Mouse (Mus musculus) midbrain, embryonic 15.5 days (tissue): ENCODE measurements around the gene Scgb1b30. TPM values are rescaled to one million over a fixed set of nuclear protein-coding genes. Genes with fewer than 3 reads are reported as not detected.
"Not testable (repeated sequence)": the region's sequence is repeated elsewhere in the genome, so short reads cannot be mapped to it uniquely, and the experiment has no call there.

Source experiments
- ATAC-seq: fragments of 200-750 bp; cut with Nextera tagmentation; replicated peaks from 2 replicates; pipeline ENCODE4 v1.8.0; 2017; ENCODE audit warnings: moderate TSS enrichment
- H3K27ac ChIP-seq: fragments of 300-500 bp; sonication (generic); 2 replicates; pipeline ENCODE4 v1.5.1; 2015; ENCODE audit warnings: mild to moderate bottlenecking, inconsistent platforms
- H3K27me3 ChIP-seq: fragments of 300-500 bp; sonication (generic); replicated peaks from 2 replicates; pipeline ENCODE4 v1.6.1; 2015; ENCODE audit warnings: inconsistent platforms
- H3K36me3 ChIP-seq: fragments of 300-500 bp; sonication (generic); replicated peaks from 2 replicates; pipeline ENCODE4 v1.6.1; 2015; ENCODE audit warnings: inconsistent platforms
- H3K4me1 ChIP-seq: fragments of 300-500 bp; sonication (generic); 2 replicates; pipeline ENCODE4 v1.6.1; 2015; ENCODE audit warnings: inconsistent platforms
- H3K4me2 ChIP-seq: fragments of 300-500 bp; sonication (generic); 2 replicates; pipeline ENCODE4 v1.6.1; 2015; ENCODE audit warnings: inconsistent platforms, mild to moderate bottlenecking, moderate library complexity
- H3K4me3 ChIP-seq: fragments of 300-500 bp; sonication (generic); 2 replicates; pipeline ENCODE4 v1.5.1; 2015; ENCODE audit warnings: mild to moderate bottlenecking, inconsistent platforms
- H3K9ac ChIP-seq: fragments of 300-500 bp; sonication (generic); 2 replicates; pipeline ENCODE4 v1.6.1; 2015; ENCODE audit warnings: mild to moderate bottlenecking, inconsistent platforms
- H3K9me3 ChIP-seq: fragments of 300-500 bp; sonication (generic); 2 replicates; pipeline ENCODE4 v1.6.1; 2016; ENCODE audit warnings: inconsistent platforms
- WGBS: fragments of 180-500 bp; shearing (Covaris S2); methylation state at CpG from one replicate; pipeline ENCODE4 v1.1.7; 2015; ENCODE audit warnings: mixed read lengths; 5-methylcytosine and 5-hydroxymethylcytosine counted together
- polyA plus RNA-seq: library from polyadenylated mRNA; unstranded; fragments of >200 nt; fragmentation: Nextera tagmentation; extraction: Ambion mirVana; gene quantifications from 2 replicates; pipeline ENCODE4 v1.2.1, GENCODE M21; 2015

Gene Scgb1b30
- polyA plus RNA-seq, result not detected in 2 replicates

- WGBS, result 74% methylated on average over 3 of the region's 3 CpGs
- no peak for ATAC-seq
- H3K4me3 ChIP-seq, result no peak within 1 kb of the TSS
- H3K9me3 ChIP-seq, result no peaks in the 10 kb centered on the region
- H3K27me3 ChIP-seq, result no peaks in the 10 kb centered on the region
- no peak within 1 kb of the TSS for H3K9ac ChIP-seq
- no peak within 1 kb of the TSS for H3K27ac ChIP-seq
- H3K4me1 ChIP-seq, result no peaks in the 10 kb centered on the region
- H3K4me2 ChIP-seq, result no peak within 1 kb of the TSS
- H3K36me3 ChIP-seq, result no peaks in the 10 kb centered on the region
These were observed at the start of gene Scgb1b30 for GRCm38 (mm10) chr7:34094911-34095481. Gene Scgb1b30 (plus strand): TSS chr7:34095431.

GRCm38 (mm10) chr7:34068132-34068531 lies 27.1 kb upstream of the Scgb1b30 start:
- ATAC-seq, H3K4me2 ChIP-seq, H3K27me3 ChIP-seq, H3K36me3 ChIP-seq, H3K27ac ChIP-seq, H3K9ac ChIP-seq, H3K4me3 ChIP-seq, H3K9me3 ChIP-seq, H3K4me1 ChIP-seq: not testable (repeated sequence)
- 76% methylated on average over 5 of the region's 5 CpGs for WGBS

GRCm38 (mm10) chr7:34100002-34100401 lies 4.8 kb downstream of the Scgb1b30 start:
- H3K4me1 ChIP-seq, result no peaks in the 10 kb centered on the region
- ATAC-seq, result no peak
- WGBS, result 79% methylated on average over 2 of the region's 2 CpGs

GRCm38 (mm10) chr7:34101276-34101675 lies 6.0 kb downstream of the Scgb1b30 start:
- ATAC-seq, result no peak
- Histone ChIP-seq H3K4me2 (no peak overlapping the region), H3K27ac (no peak overlapping the region), H3K27me3 (no peaks in the 10 kb centered on the region), H3K36me3 (no peaks in the 10 kb centered on the region), H3K9ac (no peak overlapping the region), H3K4me3 (no peak overlapping the region), H3K4me1 (no peaks in the 10 kb centered on the region), H3K9me3 (no peaks in the 10 kb centered on the region)

More at GRCm38 (mm10) chr7:34100002-34100401, 4.8 kb downstream of the Scgb1b30 start:
- Histone ChIP-seq H3K9ac (no peak overlapping the region), H3K9me3 (no peaks in the 10 kb centered on the region), H3K36me3 (no peaks in the 10 kb centered on the region), H3K4me3 (no peak overlapping the region), H3K4me2 (no peak overlapping the region), H3K27ac (no peak overlapping the region), H3K27me3 (no peaks in the 10 kb centered on the region)

- H3K27me3 ChIP-seq, result no peaks in the 10 kb centered on the region
- no peaks in the 10 kb centered on the region for H3K4me1 ChIP-seq
- H3K9me3 ChIP-seq, result no peaks in the 10 kb centered on the region
- H3K27ac ChIP-seq, result no peak overlapping the region
- H3K4me2 ChIP-seq, result no peak overlapping the region
- no peak overlapping the region for H3K4me3 ChIP-seq
- peaks cover 15% of the 10 kb centered on the region for H3K36me3 ChIP-seq
- 0 out of 2 replicates have a peak, but pooled peaks have one; percentile 24 for ATAC-seq
- H3K9ac ChIP-seq, result no peak overlapping the region
- 71% methylated on average over 5 of the region's 5 CpGs for WGBS
These were observed 14.0 kb downstream of the Scgb1b30 start for GRCm38 (mm10) chr7:34109190-34109589.

GRCm38 (mm10) chr7:34116601-34117000 lies 21.4 kb downstream of the Scgb1b30 start:
- H3K4me3 ChIP-seq, result no peak overlapping the region
- no peaks in the 10 kb centered on the region for H3K27me3 ChIP-seq
- H3K27ac ChIP-seq, result no peak overlapping the region
- H3K9me3 ChIP-seq, result no peaks in the 10 kb centered on the region
- peaks cover 38% of the 10 kb centered on the region for H3K36me3 ChIP-seq
- no peak overlapping the region for H3K9ac ChIP-seq
- ATAC-seq, result no peak
- H3K4me2 ChIP-seq, result no peak overlapping the region
- H3K4me1 ChIP-seq, result no peaks in the 10 kb centered on the region
- 80% methylated on average over 3 of the region's 3 CpGs for WGBS

GRCm38 (mm10) chr7:34120636-34121035 lies 25.4 kb downstream of the Scgb1b30 start:
- H3K36me3 ChIP-seq, result peaks cover 13% of the 10 kb centered on the region; the same call in 1 of the 2 replicates
- not testable (repeated sequence) for H3K27me3 ChIP-seq, H3K9ac ChIP-seq, H3K9me3 ChIP-seq, H3K27ac ChIP-seq, H3K4me3 ChIP-seq, ATAC-seq, H3K4me2 ChIP-seq, H3K4me1 ChIP-seq
- WGBS, result 44% methylated on average over 1 of the region's 1 CpGs

GRCm38 (mm10) chr7:34122987-34123720 lies 27.9 kb downstream of the Scgb1b30 start:
- no peaks in the 10 kb centered on the region for H3K27me3 ChIP-seq
- H3K9me3 ChIP-seq, result no peaks in the 10 kb centered on the region
- H3K27ac ChIP-seq, result no peak overlapping the region
- ATAC-seq, result peak; percentile 79
- H3K9ac ChIP-seq, result no peak overlapping the region
- WGBS, result 79% methylated on average over 6 of the region's 6 CpGs
- no peak overlapping the region for H3K4me2 ChIP-seq
- no peak overlapping the region for H3K4me3 ChIP-seq
- no peaks in the 10 kb centered on the region for H3K4me1 ChIP-seq
- H3K36me3 ChIP-seq, result no peaks in the 10 kb centered on the region

GRCm38 (mm10) chr7:34125346-34125745 lies 30.1 kb downstream of the Scgb1b30 start:
- peaks cover 3% of the 10 kb centered on the region for H3K4me1 ChIP-seq
- H3K9ac ChIP-seq, result no peak overlapping the region
- no peaks in the 10 kb centered on the region for H3K9me3 ChIP-seq
- no peaks in the 10 kb centered on the region for H3K36me3 ChIP-seq
- ATAC-seq, result no peak
- no peaks in the 10 kb centered on the region for H3K27me3 ChIP-seq
- WGBS, result 90% methylated on average over 9 of the region's 9 CpGs
- H3K4me2 ChIP-seq, result no peak overlapping the region
- no peak overlapping the region for H3K27ac ChIP-seq
- no peak overlapping the region for H3K4me3 ChIP-seq

GRCm38 (mm10) chr7:34126291-34126690 lies 31.1 kb downstream of the Scgb1b30 start:
- Histone ChIP-seq H3K9ac (no peak overlapping the region), H3K27me3 (no peaks in the 10 kb centered on the region), H3K36me3 (no peaks in the 10 kb centered on the region), H3K9me3 (no peaks in the 10 kb centered on the region), H3K4me1 (peaks cover 12% of the 10 kb centered on the region), H3K4me3 (no peak overlapping the region), H3K27ac (no peak overlapping the region), H3K4me2 (no peak overlapping the region)
- 89% methylated on average over 3 of the region's 3 CpGs for WGBS
- ATAC-seq, result no peak

- no peak for ATAC-seq
- H3K27ac ChIP-seq, result no peak overlapping the region
- WGBS, result 77% methylated on average over 3 of the region's 3 CpGs
- H3K4me3 ChIP-seq, result peak overlapping the region; percentile 67; the same call in 1 of the 2 replicates
- no peaks in the 10 kb centered on the region for H3K9me3 ChIP-seq
- H3K4me1 ChIP-seq, result peaks cover 24% of the 10 kb centered on the region
- H3K9ac ChIP-seq, result no peak overlapping the region
- H3K4me2 ChIP-seq, result peak overlapping the region; percentile 8; the same call in 1 of the 2 replicates
- H3K27me3 ChIP-seq, result no peaks in the 10 kb centered on the region
- no peaks in the 10 kb centered on the region for H3K36me3 ChIP-seq
These were observed 35.9 kb downstream of the Scgb1b30 start for GRCm38 (mm10) chr7:34131118-34131517.

- 16% methylated on average over 3 of the region's 3 CpGs for WGBS
- no peak overlapping the region for H3K27ac ChIP-seq
- peak overlapping the region; percentile 79 for H3K4me2 ChIP-seq
- ATAC-seq, result peak; percentile 12; the same call in 1 of the 2 replicates
- H3K9ac ChIP-seq, result peak overlapping the region; percentile 56
- no peaks in the 10 kb centered on the region for H3K27me3 ChIP-seq
- peak overlapping the region; percentile 67 for H3K4me3 ChIP-seq
- H3K9me3 ChIP-seq, result no peaks in the 10 kb centered on the region
- no peaks in the 10 kb centered on the region for H3K36me3 ChIP-seq
- peaks cover 24% of the 10 kb centered on the region for H3K4me1 ChIP-seq
These were observed 36.7 kb downstream of the Scgb1b30 start for GRCm38 (mm10) chr7:34131959-34132354.
